Mouse (Mus musculus) heart, embryonic 13.5 days (tissue): ENCODE data around the gene Acvr1b. TPM values are rescaled to one million over a fixed set of nuclear protein-coding genes. Genes with fewer than 3 reads are reported as not detected.
A peak's percentile ranks its signal among the peaks of the same experiment; 100 is the strongest.

ENCODE experiments used
- ATAC-seq: fragments of 200-750 bp; cut with Nextera tagmentation; 2 replicates; pipeline ENCODE4 v1.8.0; 2017; ENCODE audit warnings: moderate TSS enrichment; ENCODE audit not compliant: insufficient number of reproducible peaks, low FRiP score, low TSS enrichment; ENCODE audit errors: extremely low read depth
- H3K27ac ChIP-seq: fragments of 300-500 bp; sonication (generic); replicated peaks from 2 replicates; pipeline ENCODE4 v1.5.1; 2015; ENCODE audit warnings: moderate library complexity, mild to moderate bottlenecking, inconsistent platforms
- H3K27me3 ChIP-seq: fragments of 300-500 bp; sonication (generic); replicated peaks from 2 replicates; pipeline ENCODE4 v1.6.1; 2015; ENCODE audit warnings: mild to moderate bottlenecking, inconsistent platforms
- H3K36me3 ChIP-seq: fragments of 300-500 bp; sonication (generic); 2 replicates; pipeline ENCODE4 v1.6.1; 2015; ENCODE audit warnings: mild to moderate bottlenecking, inconsistent platforms
- H3K4me1 ChIP-seq: fragments of 300-500 bp; sonication (generic); 2 replicates; pipeline ENCODE4 v1.6.1; 2015; ENCODE audit warnings: inconsistent platforms
- H3K4me2 ChIP-seq: fragments of 300-500 bp; sonication (generic); 2 replicates; pipeline ENCODE4 v1.6.1; 2015; ENCODE audit warnings: inconsistent platforms, mild to moderate bottlenecking, moderate library complexity
- H3K4me3 ChIP-seq: fragments of 300-500 bp; sonication (generic); 2 replicates; pipeline ENCODE4 v1.5.1; 2015; ENCODE audit warnings: moderate library complexity, mild to moderate bottlenecking, inconsistent platforms
- H3K9ac ChIP-seq: fragments of 300-500 bp; sonication (generic); 2 replicates; pipeline ENCODE4 v1.6.1; 2015; ENCODE audit warnings: inconsistent platforms, mild to moderate bottlenecking, moderate library complexity
- H3K9me3 ChIP-seq: fragments of 300-500 bp; sonication (generic); 2 replicates; pipeline ENCODE4 v1.6.1; 2016; ENCODE audit warnings: inconsistent platforms
- WGBS: fragments of 180-500 bp; shearing (Covaris S2); methylation state at CpG from one replicate; pipeline ENCODE4 v1.1.7; 2015; ENCODE audit warnings: mixed read lengths; 5-methylcytosine and 5-hydroxymethylcytosine counted together
- polyA plus RNA-seq: library from polyadenylated mRNA; unstranded; fragments of >200 nt; fragmentation: Nextera tagmentation; extraction: Ambion mirVana; gene quantifications from 2 replicates; pipeline ENCODE4 v1.2.1, GENCODE M21; 2015

The Acvr1b gene
- polyA plus RNA-seq, 1 experiment from 2014 or later, result 5.4 TPM

- no peak for ATAC-seq
- WGBS, result 92% methylated on average over 9 of the region's 9 CpGs
- H3K36me3 ChIP-seq, result peaks cover 91% of the 10 kb centered on the region
Observed at GRCm38 (mm10) chr15:101200777-101201295, 27.0 kb downstream of the Acvr1b start.

GRCm38 (mm10) chr15:101201414-101201813 lies 27.5 kb downstream of the Acvr1b start:
- Histone ChIP-seq H3K9ac (no peak overlapping the region), H3K4me1 (no peaks in the 10 kb centered on the region), H3K27ac (no peak overlapping the region), H3K4me3 (no peak overlapping the region), H3K4me2 (no peak overlapping the region), H3K27me3 (no peaks in the 10 kb centered on the region), H3K36me3 (peaks cover 91% of the 10 kb centered on the region), H3K9me3 (no peaks in the 10 kb centered on the region)
- no peak for ATAC-seq
- WGBS, result 94% methylated on average over 3 of the region's 3 CpGs

More at GRCm38 (mm10) chr15:101200777-101201295, 27.0 kb downstream of the Acvr1b start:
- Histone ChIP-seq H3K4me2 (no peak overlapping the region), H3K4me3 (no peak overlapping the region), H3K27me3 (no peaks in the 10 kb centered on the region), H3K27ac (no peak overlapping the region), H3K4me1 (no peaks in the 10 kb centered on the region), H3K9me3 (no peaks in the 10 kb centered on the region), H3K9ac (no peak overlapping the region)

- no peak overlapping the region for H3K4me2 ChIP-seq
- H3K4me1 ChIP-seq, result no peaks in the 10 kb centered on the region
- H3K36me3 ChIP-seq, result peaks cover 94% of the 10 kb centered on the region
- no peak for ATAC-seq
- no peaks in the 10 kb centered on the region for H3K9me3 ChIP-seq
- H3K27ac ChIP-seq, result no peak overlapping the region
- no peaks in the 10 kb centered on the region for H3K27me3 ChIP-seq
- H3K4me3 ChIP-seq, result no peak overlapping the region
- WGBS, result 60% methylated on average over 4 of the region's 4 CpGs
- no peak overlapping the region for H3K9ac ChIP-seq
Observed at GRCm38 (mm10) chr15:101203673-101204072, 29.8 kb downstream of the Acvr1b start.

GRCm38 (mm10) chr15:101204781-101205180 lies 30.9 kb downstream of the Acvr1b start:
- Histone ChIP-seq H3K36me3 (peaks cover 95% of the 10 kb centered on the region), H3K4me3 (no peak overlapping the region), H3K9ac (no peak overlapping the region), H3K27ac (no peak overlapping the region), H3K4me1 (0 out of 2 replicates have a peak, but pooled peaks cover 5% of the 10 kb centered on the region), H3K27me3 (no peaks in the 10 kb centered on the region), H3K4me2 (no peak overlapping the region), H3K9me3 (no peaks in the 10 kb centered on the region)
- no peak for ATAC-seq
- 78% methylated on average over 7 of the region's 7 CpGs for WGBS

GRCm38 (mm10) chr15:101210228-101210627 lies 36.4 kb downstream of the Acvr1b start:
- no peak for ATAC-seq
- WGBS, result 69% methylated on average over 6 of the region's 6 CpGs

GRCm38 (mm10) chr15:101210998-101211613 lies 37.2 kb downstream of the Acvr1b start:
- H3K36me3 ChIP-seq, result peaks cover 87% of the 10 kb centered on the region
- H3K4me2 ChIP-seq, result no peak overlapping the region
- H3K4me3 ChIP-seq, result no peak overlapping the region
- no peaks in the 10 kb centered on the region for H3K27me3 ChIP-seq
- ATAC-seq, result no peak
- H3K9me3 ChIP-seq, result no peaks in the 10 kb centered on the region
- no peak overlapping the region for H3K9ac ChIP-seq
- 0 out of 2 replicates have a peak, but pooled peaks cover 5% of the 10 kb centered on the region for H3K4me1 ChIP-seq
- H3K27ac ChIP-seq, result no peak overlapping the region
- 89% methylated on average over 14 of the region's 14 CpGs for WGBS

More at GRCm38 (mm10) chr15:101210228-101210627, 36.4 kb downstream of the Acvr1b start:
- H3K9me3 ChIP-seq, result no peaks in the 10 kb centered on the region
- H3K4me1 ChIP-seq, result 0 out of 2 replicates have a peak, but pooled peaks cover 5% of the 10 kb centered on the region
- peaks cover 92% of the 10 kb centered on the region for H3K36me3 ChIP-seq
- no peaks in the 10 kb centered on the region for H3K27me3 ChIP-seq
- no peak overlapping the region for H3K4me3 ChIP-seq
- no peak overlapping the region for H3K4me2 ChIP-seq
- no peak overlapping the region for H3K9ac ChIP-seq
- H3K27ac ChIP-seq, result no peak overlapping the region

- Histone ChIP-seq H3K9ac (no peak overlapping the region), H3K36me3 (peaks cover 74% of the 10 kb centered on the region), H3K9me3 (no peaks in the 10 kb centered on the region), H3K4me3 (no peak overlapping the region), H3K4me2 (no peak overlapping the region), H3K4me1 (0 out of 2 replicates have a peak, but pooled peaks cover 5% of the 10 kb centered on the region), H3K27ac (no peak overlapping the region), H3K27me3 (no peaks in the 10 kb centered on the region)
- no peak for ATAC-seq
- WGBS, result 76% methylated on average over 14 of the region's 14 CpGs
Observed at GRCm38 (mm10) chr15:101212435-101212834, 38.6 kb downstream of the Acvr1b start.

- H3K27me3 ChIP-seq, result no peaks in the 10 kb centered on the region
- H3K4me1 ChIP-seq, result no peaks in the 10 kb centered on the region
- WGBS, result 57% methylated on average over 2 of the region's 2 CpGs
- peaks cover 49% of the 10 kb centered on the region for H3K36me3 ChIP-seq
- H3K4me3 ChIP-seq, result no peak overlapping the region
- H3K9me3 ChIP-seq, result no peaks in the 10 kb centered on the region
- ATAC-seq, result no peak
- H3K9ac ChIP-seq, result no peak overlapping the region
- H3K27ac ChIP-seq, result no peak overlapping the region
- no peak overlapping the region for H3K4me2 ChIP-seq
Observed at GRCm38 (mm10) chr15:101215136-101215535, 41.3 kb downstream of the Acvr1b start.

GRCm38 (mm10) chr15:101216036-101216435 lies 42.2 kb downstream of the Acvr1b start:
- H3K4me1 ChIP-seq, result peaks cover 4% of the 10 kb centered on the region
- H3K9me3 ChIP-seq, result no peaks in the 10 kb centered on the region
- no peak overlapping the region for H3K4me3 ChIP-seq
- no peak overlapping the region for H3K9ac ChIP-seq
- peaks cover 40% of the 10 kb centered on the region for H3K36me3 ChIP-seq
- no peak for ATAC-seq
- no peaks in the 10 kb centered on the region for H3K27me3 ChIP-seq
- 82% methylated on average over 4 of the region's 4 CpGs for WGBS
- no peak overlapping the region for H3K4me2 ChIP-seq
- H3K27ac ChIP-seq, result no peak overlapping the region

- no peak for ATAC-seq
- Histone ChIP-seq H3K9me3 (no peaks in the 10 kb centered on the region), H3K9ac (peak overlapping the region; percentile 70; the same call in 1 of the 2 replicates), H3K27me3 (peaks cover 33% of the 10 kb centered on the region), H3K36me3 (no peaks in the 10 kb centered on the region), H3K27ac (no peak overlapping the region), H3K4me3 (no peak overlapping the region), H3K4me1 (peaks cover 40% of the 10 kb centered on the region), H3K4me2 (peak overlapping the region; percentile 66; the same call in 1 of the 2 replicates)
- 7% methylated on average over 8 of the region's 8 CpGs for WGBS
Observed at GRCm38 (mm10) chr15:101220905-101221297, 47.0 kb downstream of the Acvr1b start.

- peaks cover 35% of the 10 kb centered on the region for H3K27me3 ChIP-seq
- H3K27ac ChIP-seq, result no peak overlapping the region
- H3K4me1 ChIP-seq, result peaks cover 41% of the 10 kb centered on the region
- H3K4me2 ChIP-seq, result peak overlapping the region; percentile 66
- WGBS, result 4% methylated on average over 14 of the region's 14 CpGs
- H3K4me3 ChIP-seq, result peak overlapping the region; percentile 44
- H3K9ac ChIP-seq, result peak overlapping the region; percentile 70
- no peaks in the 10 kb centered on the region for H3K9me3 ChIP-seq
- H3K36me3 ChIP-seq, result no peaks in the 10 kb centered on the region
- no peak for ATAC-seq
Observed at GRCm38 (mm10) chr15:101221298-101222104, 47.6 kb downstream of the Acvr1b start.
